Mouse (Mus musculus) kidney, adult 2 months (tissue): ENCODE data around the gene Amigo1.

ENCODE experiments used
- CTCF ChIP-seq: fragments of 200-500 bp; conservative IDR thresholded peaks from 2 replicates; pipeline ENCODE4 v1.5.1; 2011; ENCODE audit warnings: low read depth, mild to moderate bottlenecking, control low read depth, low read length, moderate library complexity, mixed read lengths; ENCODE audit not compliant: insufficient read depth, insufficient read length
- POLR2A ChIP-seq: fragments of 200-500 bp; IDR thresholded peaks from one replicate; pipeline ENCODE4 v1.6.1; 2011; ENCODE audit warnings: low read depth, low read length, control low read depth

DNA sequence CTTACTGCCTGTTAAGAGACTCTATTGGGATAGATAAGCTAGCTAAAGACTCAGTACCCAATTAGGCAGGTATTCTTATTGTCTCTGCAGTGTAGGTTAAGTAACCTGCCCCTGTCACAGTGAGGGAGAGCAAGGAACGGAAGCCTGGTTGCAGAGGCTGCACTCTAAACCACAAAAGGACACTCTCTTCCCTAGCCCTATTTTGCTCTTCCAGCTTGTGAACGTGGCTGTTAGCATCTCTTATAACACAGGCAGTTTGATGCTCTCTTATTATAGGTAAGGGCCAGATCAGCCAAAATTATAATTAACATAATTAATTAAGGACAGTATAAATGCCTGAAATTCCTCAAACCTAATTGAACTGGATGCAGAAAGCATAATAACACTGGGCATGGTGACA lies 5.6 kb upstream of the Amigo1 start:
- TF ChIP-seq POLR2A: no peak
- TF ChIP-seq CTCF: no peak
